Mouse (Mus musculus) lung, postnatal 10 days (tissue): Measurements from ENCODE around the gene Kcnk6.
"Not testable (repeated sequence)": the region's sequence is repeated elsewhere in the genome, so short reads cannot be mapped to it uniquely, and the experiment has no call there.

ENCODE experiments used
- DNase-seq: peaks from one replicate; pipeline ENCODE4 v3.0.0; 2021

Kcnk6 gene

GRCm38 (mm10) chr7:29202577-29202976, 29.7 kb downstream of the Kcnk6 start:
- DNase-seq: no peak

GRCm38 (mm10) chr7:29194230-29194629, 38.1 kb downstream of the Kcnk6 start:
- not testable (repeated sequence) for DNase-seq

- DNase-seq: not testable (repeated sequence)
Observed at GRCm38 (mm10) chr7:29181323-29181722, 51.0 kb downstream of the Kcnk6 start.

GRCm38 (mm10) chr7:29180854-29181236, 51.5 kb downstream of the Kcnk6 start:
- DNase-seq: no peak

- DNase-seq: peak; percentile 98
Observed at GRCm38 (mm10) chr7:29180077-29180853, 52.0 kb downstream of the Kcnk6 start, which contains the start of gene Psmd8. Gene Psmd8, minus strand, starts transcription at chr7:29180701.

- no peak for DNase-seq
Observed at GRCm38 (mm10) chr7:29179323-29179722, 53.0 kb downstream of the Kcnk6 start.

GRCm38 (mm10) chr7:29178106-29178505, 54.2 kb downstream of the Kcnk6 start:
- no peak for DNase-seq

- DNase-seq: no peak
Observed at GRCm38 (mm10) chr7:29172390-29173016, 59.8 kb downstream of the Kcnk6 start.
